Mouse (Mus musculus): Measurements from ENCODE around the gene Podn.

DNA sequence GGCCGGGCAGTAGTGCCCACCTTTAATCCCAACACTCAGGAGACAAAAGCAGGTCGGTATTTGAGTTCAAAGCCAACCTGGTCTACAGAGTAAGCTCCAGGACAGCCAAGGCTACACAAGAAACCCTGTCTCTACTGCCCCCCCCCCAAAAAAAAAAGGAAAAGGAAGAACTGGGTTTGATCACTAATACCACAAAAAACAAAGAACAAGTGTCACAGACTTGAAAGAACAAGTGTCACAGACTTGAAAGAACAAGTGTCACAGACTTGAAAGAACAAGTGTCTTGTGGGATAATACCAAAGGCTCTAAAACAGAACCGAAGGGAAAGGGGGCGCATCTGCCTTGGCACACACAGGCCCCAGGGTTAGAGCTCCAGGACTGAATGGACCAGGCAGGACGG is 15.4 kb downstream of the Podn start:
- TF ChIP-seq MAX (IDR thresholded peaks at IDR 0.05): no peak
- TF ChIP-seq CTCF (IDR thresholded peaks at IDR 0.05; ENCODE audit: control insufficient read depth, insufficient read depth, insufficient read length): no peak
- TF ChIP-seq MYOG (IDR thresholded peaks at IDR 0.05; ENCODE audit: control insufficient read depth, extremely low read depth, insufficient read length): no peak
